Mouse (Mus musculus) hindbrain, embryonic 12.5 days (tissue): ENCODE results near the gene Galnt6. TPM values are rescaled to one million over a fixed set of nuclear protein-coding genes. Genes with fewer than 3 reads are reported as not detected.
A peak's percentile ranks its signal among the peaks of the same experiment; 100 is the strongest.

Source experiments
- ATAC-seq: fragments of 200-750 bp; cut with Nextera tagmentation; 2 replicates; pipeline ENCODE4 v1.8.0; 2017; ENCODE audit warnings: moderate TSS enrichment; ENCODE audit not compliant: low FRiP score
- H3K27ac ChIP-seq: fragments of 300-500 bp; sonication (generic); 2 replicates; pipeline ENCODE4 v1.5.1; 2016; ENCODE audit warnings: mild to moderate bottlenecking
- H3K27me3 ChIP-seq: fragments of 300-500 bp; sonication (generic); 2 replicates; pipeline ENCODE4 v1.6.1; 2016; ENCODE audit warnings: mild to moderate bottlenecking
- H3K36me3 ChIP-seq: fragments of 300-500 bp; sonication (generic); 2 replicates; pipeline ENCODE4 v1.6.1; 2016; ENCODE audit warnings: mild to moderate bottlenecking
- H3K4me1 ChIP-seq: fragments of 300-500 bp; sonication (generic); 2 replicates; pipeline ENCODE4 v1.6.1; 2016
- H3K4me2 ChIP-seq: fragments of 300-500 bp; sonication (generic); replicated peaks from 2 replicates; pipeline ENCODE4 v1.6.1; 2016; ENCODE audit warnings: mild to moderate bottlenecking
- H3K4me3 ChIP-seq: fragments of 300-500 bp; sonication (generic); 2 replicates; pipeline ENCODE4 v1.5.1; 2016; ENCODE audit warnings: mild to moderate bottlenecking
- H3K9ac ChIP-seq: fragments of 300-500 bp; sonication (generic); 2 replicates; pipeline ENCODE4 v1.6.1; 2016; ENCODE audit warnings: mild to moderate bottlenecking, moderate library complexity
- H3K9me3 ChIP-seq: fragments of 300-500 bp; sonication (generic); replicated peaks from 2 replicates; pipeline ENCODE4 v1.6.1; 2016; ENCODE audit warnings: mild to moderate bottlenecking
- WGBS: fragments of 180-500 bp; shearing (Covaris S2); methylation state at CpG from one replicate; pipeline ENCODE4 v1.1.7; 2016; 5-methylcytosine and 5-hydroxymethylcytosine counted together
- polyA plus RNA-seq: library from polyadenylated mRNA; unstranded; fragments of >200 nt; fragmentation: Nextera tagmentation; extraction: Ambion mirVana; gene quantifications from 2 replicates; pipeline ENCODE4 v1.2.1, GENCODE M21; 2016

Gene Galnt6
- polyA plus RNA-seq, 1 experiment from 2014 or later = 0.26 TPM

GRCm38 (mm10) chr15:100762649-100763048 lies 33.5 kb upstream of the Galnt6 start:
- no peak for ATAC-seq
- Histone ChIP-seq H3K4me3 (peak overlapping the region; percentile 61), H3K36me3 (no peaks in the 10 kb centered on the region), H3K9me3 (no peaks in the 10 kb centered on the region), H3K27me3 (no peaks in the 10 kb centered on the region), H3K9ac (peak overlapping the region; percentile 71; the same call in 1 of the 2 replicates), H3K4me1 (peaks cover 19% of the 10 kb centered on the region), H3K27ac (peak overlapping the region; percentile 92; the same call in 1 of the 2 replicates), H3K4me2 (peak overlapping the region; percentile 73)
- WGBS = 56% methylated on average over 8 of the region's 8 CpGs

GRCm38 (mm10) chr15:100761419-100762185 lies 32.4 kb upstream of the Galnt6 start, which contains the start of gene Slc4a8:
TSS of gene Slc4a8 (plus strand) at chr15:100761747.
- H3K9me3 ChIP-seq = no peaks in the 10 kb centered on the region
- no peaks in the 10 kb centered on the region for H3K36me3 ChIP-seq
- ATAC-seq = peak; percentile 97
- H3K4me3 ChIP-seq = peak within 1 kb of the TSS; percentile 61
- WGBS = under 1% methylated on average over 57 of the region's 64 CpGs
- H3K27ac ChIP-seq = peak within 1 kb of the TSS; percentile 92
- peaks cover 19% of the 10 kb centered on the region for H3K4me1 ChIP-seq
- no peaks in the 10 kb centered on the region for H3K27me3 ChIP-seq
- peak within 1 kb of the TSS; percentile 71 for H3K9ac ChIP-seq
- peak within 1 kb of the TSS; percentile 73 for H3K4me2 ChIP-seq

- Histone ChIP-seq H3K4me2 (peak overlapping the region; percentile 73), H3K9ac (no peak overlapping the region; the same call in 1 of the 2 replicates), H3K36me3 (no peaks in the 10 kb centered on the region), H3K4me3 (peak overlapping the region; percentile 61), H3K27me3 (no peaks in the 10 kb centered on the region), H3K27ac (peak overlapping the region; percentile 92), H3K9me3 (no peaks in the 10 kb centered on the region), H3K4me1 (peaks cover 19% of the 10 kb centered on the region)
- 12% methylated on average over 9 of the region's 9 CpGs for WGBS
- ATAC-seq = peak; percentile 54
These were observed 31.9 kb upstream of the Galnt6 start for GRCm38 (mm10) chr15:100761036-100761418.

- no peak overlapping the region for H3K4me3 ChIP-seq
- WGBS = 83% methylated on average over 10 of the region's 10 CpGs
- H3K36me3 ChIP-seq = no peaks in the 10 kb centered on the region
- no peak overlapping the region for H3K4me2 ChIP-seq
- H3K27ac ChIP-seq = no peak overlapping the region
- peaks cover 25% of the 10 kb centered on the region for H3K4me1 ChIP-seq
- no peak overlapping the region for H3K9ac ChIP-seq
- no peaks in the 10 kb centered on the region for H3K27me3 ChIP-seq
- no peaks in the 10 kb centered on the region for H3K9me3 ChIP-seq
- ATAC-seq = no peak
These were observed 30.1 kb upstream of the Galnt6 start for GRCm38 (mm10) chr15:100759286-100759685.

- no peaks in the 10 kb centered on the region for H3K9me3 ChIP-seq
- 0 out of 2 replicates have a peak overlapping the region, but pooled peaks have one; percentile 6 for H3K4me2 ChIP-seq
- 1% methylated on average over 7 of the region's 7 CpGs for WGBS
- no peak for ATAC-seq
- H3K4me3 ChIP-seq = no peak overlapping the region
- no peaks in the 10 kb centered on the region for H3K27me3 ChIP-seq
- H3K36me3 ChIP-seq = no peaks in the 10 kb centered on the region
- H3K4me1 ChIP-seq = peaks cover 17% of the 10 kb centered on the region
- no peak overlapping the region for H3K27ac ChIP-seq
- H3K9ac ChIP-seq = no peak overlapping the region
These were observed 28.4 kb upstream of the Galnt6 start for GRCm38 (mm10) chr15:100757527-100757978.

GRCm38 (mm10) chr15:100755881-100756624 lies 26.9 kb upstream of the Galnt6 start:
- Histone ChIP-seq H3K4me1 (peaks cover 14% of the 10 kb centered on the region), H3K9me3 (no peaks in the 10 kb centered on the region), H3K4me2 (no peak overlapping the region), H3K36me3 (no peaks in the 10 kb centered on the region), H3K4me3 (no peak overlapping the region), H3K27me3 (no peaks in the 10 kb centered on the region), H3K9ac (no peak overlapping the region), H3K27ac (no peak overlapping the region)
- ATAC-seq = no peak
- WGBS = 79% methylated on average over 3 of the region's 3 CpGs

- Histone ChIP-seq H3K4me3 (no peak overlapping the region), H3K9me3 (no peaks in the 10 kb centered on the region), H3K27me3 (no peaks in the 10 kb centered on the region), H3K27ac (no peak overlapping the region), H3K9ac (no peak overlapping the region), H3K4me1 (peaks cover 8% of the 10 kb centered on the region), H3K36me3 (no peaks in the 10 kb centered on the region), H3K4me2 (peak overlapping the region; percentile 34)
- WGBS = 60% methylated on average over 6 of the region's 8 CpGs
- ATAC-seq = no peak
These were observed 26.3 kb upstream of the Galnt6 start for GRCm38 (mm10) chr15:100755498-100755859.

- Histone ChIP-seq H3K4me1 (peaks cover 6% of the 10 kb centered on the region), H3K9me3 (no peaks in the 10 kb centered on the region), H3K4me2 (peak overlapping the region; percentile 34), H3K36me3 (no peaks in the 10 kb centered on the region), H3K9ac (no peak overlapping the region), H3K27ac (no peak overlapping the region), H3K4me3 (no peak overlapping the region), H3K27me3 (no peaks in the 10 kb centered on the region)
- WGBS = 16% methylated on average over 11 of the region's 11 CpGs
- ATAC-seq = no peak
These were observed 25.8 kb upstream of the Galnt6 start for GRCm38 (mm10) chr15:100754805-100755497.

- no peak overlapping the region for H3K4me2 ChIP-seq
- H3K27ac ChIP-seq = no peak overlapping the region
- no peak overlapping the region for H3K4me3 ChIP-seq
- no peaks in the 10 kb centered on the region for H3K9me3 ChIP-seq
- H3K27me3 ChIP-seq = no peaks in the 10 kb centered on the region
- peaks cover 6% of the 10 kb centered on the region for H3K4me1 ChIP-seq
- no peaks in the 10 kb centered on the region for H3K36me3 ChIP-seq
- ATAC-seq = no peak
- no peak overlapping the region for H3K9ac ChIP-seq
- 38% methylated on average over 7 of the region's 7 CpGs for WGBS
These were observed 24.9 kb upstream of the Galnt6 start for GRCm38 (mm10) chr15:100754041-100754440.

GRCm38 (mm10) chr15:100753045-100753444 lies 23.9 kb upstream of the Galnt6 start:
- Histone ChIP-seq H3K9ac (no peak overlapping the region), H3K4me2 (no peak overlapping the region), H3K27ac (no peak overlapping the region), H3K36me3 (no peaks in the 10 kb centered on the region), H3K4me3 (no peak overlapping the region), H3K9me3 (no peaks in the 10 kb centered on the region), H3K27me3 (no peaks in the 10 kb centered on the region), H3K4me1 (peaks cover 6% of the 10 kb centered on the region)
- 61% methylated on average over 5 of the region's 5 CpGs for WGBS
- ATAC-seq = no peak

GRCm38 (mm10) chr15:100752439-100752838 lies 23.3 kb upstream of the Galnt6 start:
- WGBS = 78% methylated on average over 2 of the region's 2 CpGs
- no peak for ATAC-seq

More at GRCm38 (mm10) chr15:100752439-100752838, 23.3 kb upstream of the Galnt6 start:
- no peak overlapping the region for H3K9ac ChIP-seq
- no peak overlapping the region for H3K4me3 ChIP-seq
- H3K4me2 ChIP-seq = no peak overlapping the region
- H3K27ac ChIP-seq = no peak overlapping the region
- H3K36me3 ChIP-seq = no peaks in the 10 kb centered on the region
- H3K4me1 ChIP-seq = peaks cover 12% of the 10 kb centered on the region
- H3K27me3 ChIP-seq = no peaks in the 10 kb centered on the region
- H3K9me3 ChIP-seq = no peaks in the 10 kb centered on the region
